Mouse (Mus musculus) spleen, adult 2 months (tissue): Measurements from ENCODE around the gene Eif2b2. TPM values are rescaled to one million over a fixed set of nuclear protein-coding genes. Genes with fewer than 3 reads are reported as not detected.

Experiments
- DNase-seq, 2 experiments: peaks; one replicate each; pipeline versions ENCODE4 v3.0.0 to v3.0.0-alpha.2; 2012 to 2021; ENCODE audit warnings: low spot score in 2 of 2, low read depth in 1 of 2
- H3K27ac ChIP-seq: fragments of 200-500 bp; 2 replicates; pipeline ENCODE4 v1.5.1; 2012; ENCODE audit warnings: low read length, inconsistent platforms; ENCODE audit not compliant: insufficient read depth
- H3K27me3 ChIP-seq: fragments of 200-500 bp; 2 replicates; pipeline ENCODE4 v1.6.1; 2012; ENCODE audit warnings: mild to moderate bottlenecking, moderate library complexity, low read length, inconsistent platforms; ENCODE audit not compliant: control insufficient read depth, insufficient read depth
- H3K36me3 ChIP-seq: fragments of 200-500 bp; 2 replicates; pipeline ENCODE4 v1.6.1; 2012; ENCODE audit warnings: mild to moderate bottlenecking, low read length, inconsistent platforms; ENCODE audit not compliant: control insufficient read depth, insufficient read depth
- H3K4me1 ChIP-seq: fragments of 200-500 bp; 2 replicates; pipeline ENCODE4 v1.6.1; 2011; ENCODE audit warnings: inconsistent platforms; ENCODE audit not compliant: control insufficient read depth, insufficient read depth, insufficient read length
- H3K4me3 ChIP-seq: fragments of 200-500 bp; 2 replicates; pipeline ENCODE4 v1.5.1; 2011; ENCODE audit warnings: mild to moderate bottlenecking, inconsistent platforms; ENCODE audit not compliant: insufficient read depth, insufficient read length; ENCODE audit errors: extremely low read depth
- CTCF ChIP-seq: fragments of 200-500 bp; IDR thresholded peaks from 2 replicates; pipeline ENCODE4 v1.5.1; 2011; ENCODE audit warnings: mild to moderate bottlenecking, inconsistent platforms; ENCODE audit not compliant: insufficient read depth, insufficient read length, insufficient replicate concordance; ENCODE audit errors: extremely low read depth
- POLR2A ChIP-seq: fragments of 200-500 bp; IDR thresholded peaks from 2 replicates; pipeline ENCODE4 v1.6.1; 2011; ENCODE audit warnings: low read depth, low read length, inconsistent platforms
- WGBS: fragments of 180-500 bp; shearing (Covaris S2); methylation state at CpG from one replicate; pipeline ENCODE4 v1.1.7; 2018; 5-methylcytosine and 5-hydroxymethylcytosine counted together
- polyA plus RNA-seq: library from polyadenylated mRNA; depleted of rRNA; stranded (reverse); fragments of >200 nt; gene quantifications from 2 replicates; pipeline ENCODE4 v1.2.3, GENCODE M21; 2012

Gene Eif2b2
- polyA plus RNA-seq, 1 experiment = 90.6 TPM

DNA sequence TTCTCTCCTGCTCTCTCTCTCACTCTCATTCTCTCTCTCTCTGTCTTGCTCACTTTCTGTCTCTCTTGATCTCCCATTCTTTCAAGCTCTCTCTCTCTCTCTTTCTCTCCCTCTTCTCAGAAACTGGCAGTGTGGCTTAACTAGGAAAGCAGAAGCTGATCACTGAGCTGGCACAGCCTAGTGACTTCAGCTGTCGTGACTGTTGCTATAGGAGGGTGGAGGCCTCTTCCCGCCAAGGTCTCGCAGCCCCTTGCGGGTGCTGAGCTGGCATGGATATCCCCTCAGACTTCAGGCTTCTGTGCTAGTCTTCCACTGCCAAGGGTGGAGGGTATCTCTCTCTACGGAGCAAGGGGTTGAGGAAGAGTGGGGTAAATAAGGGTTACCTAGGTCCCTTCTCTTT, 36.4 kb upstream of the Eif2b2 start:
- no peak overlapping the region for H3K4me3 ChIP-seq
- 21% methylated on average over 5 of the region's 5 CpGs for WGBS
- peaks cover 7% of the 10 kb centered on the region; the same call in 1 of the 2 replicates for H3K4me1 ChIP-seq
- H3K27ac ChIP-seq = no peak overlapping the region
- TF ChIP-seq CTCF (no peak), POLR2A (no peak)
- no peaks in the 10 kb centered on the region for H3K27me3 ChIP-seq
- DNase-seq = no peak
- H3K36me3 ChIP-seq = no peaks in the 10 kb centered on the region

- peaks cover 7% of the 10 kb centered on the region; the same call in 1 of the 2 replicates for H3K4me1 ChIP-seq
- WGBS = 71% methylated on average over 5 of the region's 5 CpGs
- no peak for TF ChIP-seq POLR2A
- no peak for TF ChIP-seq CTCF
- no peak overlapping the region for H3K27ac ChIP-seq
- no peak for DNase-seq
- H3K27me3 ChIP-seq = no peaks in the 10 kb centered on the region
- H3K36me3 ChIP-seq = no peaks in the 10 kb centered on the region
- H3K4me3 ChIP-seq = no peak overlapping the region
Observed at GRCm38 (mm10) chr12:85184118-85184517, 35.2 kb upstream of the Eif2b2 start.

DNA sequence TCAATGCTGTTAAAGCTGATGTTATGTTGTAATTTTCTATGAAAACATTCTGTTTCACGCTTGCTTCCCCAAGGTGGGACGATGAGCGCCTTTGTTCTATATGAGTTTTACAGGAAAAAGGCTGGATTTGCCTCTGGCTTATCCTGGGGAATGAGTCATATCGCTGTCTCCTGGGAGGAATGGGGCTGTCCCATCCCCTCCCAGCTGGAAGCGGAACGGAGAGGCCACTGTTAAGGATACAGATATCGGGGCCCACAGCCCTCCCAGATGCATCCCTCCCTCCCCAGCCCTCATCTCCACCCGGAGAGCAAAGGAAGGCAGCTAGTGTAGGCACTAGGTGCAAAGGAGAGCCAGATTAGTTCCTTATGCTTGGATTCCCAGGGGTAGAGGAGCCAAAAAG, 33.5 kb upstream of the Eif2b2 start:
- DNase-seq = no peak
- 89% methylated on average over 8 of the region's 8 CpGs for WGBS
- Histone ChIP-seq H3K4me1 (peaks cover 7% of the 10 kb centered on the region; the same call in 1 of the 2 replicates), H3K4me3 (no peak overlapping the region), H3K36me3 (no peaks in the 10 kb centered on the region), H3K27ac (no peak overlapping the region), H3K27me3 (no peaks in the 10 kb centered on the region)
- TF ChIP-seq POLR2A = no peak
- no peak for TF ChIP-seq CTCF

DNA sequence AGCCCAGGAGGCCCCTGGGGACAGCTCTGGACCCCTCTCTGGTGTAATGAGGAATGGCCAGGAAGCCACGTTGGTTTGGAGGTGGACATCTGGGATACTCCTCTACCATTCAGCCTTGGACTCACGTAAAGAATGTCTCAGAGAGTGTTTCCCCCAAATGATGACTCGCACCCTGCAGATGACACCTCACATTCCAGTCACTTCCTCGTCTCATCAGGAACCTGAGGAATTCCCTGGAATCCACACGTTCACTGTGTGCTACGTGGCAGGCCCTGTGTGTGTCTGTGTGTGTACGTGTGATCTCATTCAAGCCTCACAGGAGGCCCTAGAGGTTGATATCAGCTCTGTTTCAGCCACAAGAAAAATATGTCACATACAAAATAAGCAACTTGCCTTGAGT, 32.9 kb upstream of the Eif2b2 start:
- Histone ChIP-seq H3K27me3 (no peaks in the 10 kb centered on the region), H3K27ac (no peak overlapping the region), H3K4me3 (no peak overlapping the region), H3K36me3 (no peaks in the 10 kb centered on the region), H3K4me1 (peaks cover 7% of the 10 kb centered on the region; the same call in 1 of the 2 replicates)
- 84% methylated on average over 7 of the region's 7 CpGs for WGBS
- DNase-seq = no peak
- TF ChIP-seq CTCF (no peak), POLR2A (no peak)

GRCm38 (mm10) chr12:85190290-85190689, 29.0 kb upstream of the Eif2b2 start:
- no peak overlapping the region for H3K27ac ChIP-seq
- no peaks in the 10 kb centered on the region for H3K36me3 ChIP-seq
- no peaks in the 10 kb centered on the region for H3K27me3 ChIP-seq
- DNase-seq = no peak
- H3K4me1 ChIP-seq = peaks cover 9% of the 10 kb centered on the region
- WGBS = 84% methylated on average over 7 of the region's 7 CpGs
- H3K4me3 ChIP-seq = no peak overlapping the region
- TF ChIP-seq POLR2A (no peak), CTCF (no peak)

DNA sequence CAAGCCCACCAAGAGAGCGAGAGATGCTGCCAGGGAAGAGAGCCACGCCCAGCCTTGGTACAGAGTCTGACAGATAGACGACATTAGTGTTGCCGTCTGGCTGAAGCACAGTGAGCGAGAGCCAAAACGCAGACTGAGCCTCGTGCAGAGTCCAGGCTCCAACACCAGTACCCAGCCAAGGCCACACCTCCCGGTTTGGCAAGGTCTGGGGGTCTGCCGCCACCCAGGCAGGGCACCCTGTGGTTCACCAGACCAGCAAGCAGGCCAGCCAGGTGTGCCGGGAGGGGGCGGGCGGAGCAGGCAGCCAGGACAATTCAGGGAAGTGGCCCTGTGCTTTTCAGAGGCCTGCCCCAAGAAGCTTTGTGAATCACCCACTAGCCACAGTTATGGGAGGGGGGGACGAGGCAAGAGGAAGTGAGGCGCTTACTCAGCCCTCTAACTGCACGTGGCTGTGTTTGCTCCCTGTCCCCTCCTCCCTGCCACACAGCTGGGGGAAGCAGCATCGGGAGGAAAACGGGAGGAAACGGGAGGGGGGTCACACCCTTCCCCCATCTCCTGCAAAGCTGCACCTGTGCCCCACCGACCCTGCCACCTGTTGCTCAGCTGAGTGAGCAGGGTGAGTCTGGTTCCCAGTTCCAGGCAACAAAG, 26.7 kb upstream of the Eif2b2 start:
- no peaks in the 10 kb centered on the region for H3K36me3 ChIP-seq
- TF ChIP-seq CTCF (no peak), POLR2A (no peak)
- DNase-seq = peak in 1 of 2 experiments; percentile 24
- no peaks in the 10 kb centered on the region for H3K27me3 ChIP-seq
- H3K4me3 ChIP-seq = no peak overlapping the region
- H3K4me1 ChIP-seq = peaks cover 9% of the 10 kb centered on the region
- WGBS = 12% methylated on average over 18 of the region's 19 CpGs
- no peak overlapping the region for H3K27ac ChIP-seq

GRCm38 (mm10) chr12:85193146-85193545, 26.1 kb upstream of the Eif2b2 start:
- Histone ChIP-seq H3K36me3 (no peaks in the 10 kb centered on the region), H3K27me3 (no peaks in the 10 kb centered on the region), H3K4me1 (peaks cover 9% of the 10 kb centered on the region), H3K4me3 (no peak overlapping the region), H3K27ac (no peak overlapping the region)
- 66% methylated on average over 10 of the region's 10 CpGs for WGBS
- TF ChIP-seq CTCF (no peak), POLR2A (no peak)
- DNase-seq = no peak
